Mouse (Mus musculus) fat pad, adult 2 months (tissue): ENCODE data around the gene Zfp287.
"Not testable (repeated sequence)": the region's sequence is repeated elsewhere in the genome, so short reads cannot be mapped to it uniquely, and the experiment has no call there.

Experiments
- DNase-seq: peaks from one replicate; pipeline ENCODE4 v3.0.0-alpha.2; 2011; ENCODE audit warnings: low read depth, low spot score; ENCODE audit errors: extremely low read depth

The Zfp287 gene

DNA sequence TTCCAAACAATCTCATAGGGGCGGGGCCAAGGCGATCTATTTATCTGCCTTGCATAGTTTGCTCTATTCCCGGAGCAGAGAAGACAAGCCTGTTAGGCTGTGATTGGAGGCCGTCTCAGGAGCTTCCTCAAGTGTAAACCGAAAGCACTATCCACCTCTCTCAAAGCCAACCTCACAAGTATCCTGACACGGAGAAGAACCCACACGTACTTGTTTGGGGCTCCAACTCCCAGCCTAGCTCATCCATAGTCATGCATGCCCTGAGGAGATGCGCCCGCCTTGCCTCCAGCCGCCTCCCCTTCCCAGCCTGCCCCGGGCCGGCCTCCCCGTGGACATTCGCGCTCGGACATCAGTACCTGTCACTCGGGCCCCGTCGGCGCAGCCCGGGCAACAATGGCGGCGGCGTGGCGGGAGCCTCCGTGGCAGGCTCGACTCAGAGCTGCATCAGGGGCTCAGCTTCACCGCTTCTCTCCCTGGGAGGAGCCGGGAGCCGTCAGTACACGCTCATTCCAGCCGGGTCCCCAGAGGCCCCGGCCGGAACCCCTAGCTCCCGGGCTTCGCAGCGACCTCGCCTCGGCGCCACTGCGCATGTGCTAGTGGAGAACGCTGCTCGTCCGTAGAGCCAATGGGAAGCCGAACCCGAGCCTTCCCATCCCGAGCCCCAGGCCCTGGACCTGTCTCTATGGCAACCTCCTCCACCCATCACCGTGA is at the start of gene Zfp287:
Gene Zfp287, minus strand, starts transcription at position 595 of the 711 bp plus-strand sequence.
- no peak for DNase-seq

DNA sequence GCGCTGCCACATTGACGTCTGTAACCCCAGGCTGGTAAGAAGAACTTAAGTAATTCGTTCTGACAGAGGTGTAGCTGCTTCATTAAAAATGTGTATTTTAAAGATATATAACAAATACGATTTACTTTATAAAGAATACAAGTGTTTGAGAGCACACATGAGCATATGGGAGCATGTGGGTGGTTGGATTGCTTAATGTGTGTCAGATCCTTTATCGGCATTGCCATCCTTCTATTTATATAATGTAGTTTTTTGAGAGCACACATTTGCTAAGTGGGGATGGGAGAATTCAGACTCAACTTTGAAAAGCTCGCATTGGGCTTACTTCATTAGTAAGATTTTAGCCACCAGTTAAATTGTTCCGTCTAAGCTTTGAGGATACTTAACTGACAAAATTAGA is 44.8 kb upstream of the Zfp287 start:
- no peak for DNase-seq

DNA sequence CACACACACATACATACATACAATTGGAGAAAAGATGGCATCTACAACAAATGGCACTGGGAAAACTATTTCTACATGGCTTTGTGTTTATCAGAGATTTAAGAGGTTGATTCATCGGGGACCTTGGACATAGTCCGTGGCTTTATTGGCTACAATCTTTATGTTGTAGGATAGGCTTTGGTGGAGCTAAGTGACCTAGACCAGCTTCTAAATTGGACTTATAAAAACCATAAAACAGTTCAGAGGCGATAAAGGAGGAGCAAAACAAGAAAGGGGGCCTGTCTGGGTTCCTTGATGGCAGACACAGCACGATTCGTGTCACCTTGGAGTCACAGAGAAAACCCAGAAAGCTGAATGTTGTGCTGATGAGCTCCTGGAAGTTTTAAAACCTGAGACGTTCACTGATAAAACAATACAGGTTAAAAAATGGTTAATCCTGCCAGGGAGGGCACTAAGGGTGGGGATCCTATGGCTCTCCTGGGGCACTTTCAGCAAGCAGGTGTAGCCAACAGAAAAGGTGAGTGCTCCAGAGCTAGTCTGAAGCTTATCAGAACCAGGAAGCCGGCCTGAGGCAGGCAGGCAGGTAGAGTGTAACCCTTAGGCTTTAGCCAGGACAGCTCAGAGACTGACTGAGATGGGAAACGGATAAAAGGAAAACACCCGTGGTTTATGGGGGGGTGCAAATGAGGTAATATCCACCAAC is 29.2 kb upstream of the Zfp287 start:
- no peak for DNase-seq

DNA sequence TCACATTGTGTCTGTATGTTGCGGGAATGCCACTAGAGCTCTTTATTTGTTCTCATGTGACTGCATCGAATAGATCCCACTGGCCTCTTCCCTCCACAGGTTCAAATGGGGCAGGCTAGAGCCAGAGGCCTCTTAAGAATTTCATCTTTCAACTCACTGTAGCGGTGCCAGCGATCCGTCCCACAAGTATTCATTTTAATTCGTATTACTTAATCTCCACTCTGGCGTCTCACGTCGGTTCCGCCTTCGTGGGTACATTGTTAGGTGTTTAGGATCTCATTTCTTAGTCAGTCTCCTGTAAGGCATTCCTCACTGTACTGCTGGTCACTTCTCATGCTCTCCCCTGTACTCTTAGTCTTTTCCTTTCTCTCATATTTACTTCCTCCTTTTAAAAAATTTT is 26.8 kb upstream of the Zfp287 start:
- DNase-seq = no peak

DNA sequence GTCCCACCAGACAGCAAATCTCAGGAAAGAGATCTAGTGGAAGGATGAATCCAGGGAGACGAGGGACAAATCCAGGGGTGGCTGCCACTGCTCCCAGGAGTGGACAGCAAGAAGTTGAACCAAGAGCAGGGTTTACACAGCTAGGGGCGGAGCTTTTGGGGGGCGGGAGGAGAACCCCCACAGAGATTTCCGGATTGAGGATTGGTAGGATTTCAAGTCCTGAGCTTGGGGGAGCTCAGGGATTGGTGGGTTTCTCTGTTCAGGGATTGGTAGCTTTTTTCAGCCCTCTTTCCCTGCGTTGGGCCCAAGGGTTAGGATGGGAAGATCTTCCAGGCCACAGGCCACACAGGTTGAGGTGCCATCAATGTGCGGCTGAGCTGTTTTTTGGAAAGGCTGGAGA is 26.2 kb upstream of the Zfp287 start:
- no peak for DNase-seq

DNA sequence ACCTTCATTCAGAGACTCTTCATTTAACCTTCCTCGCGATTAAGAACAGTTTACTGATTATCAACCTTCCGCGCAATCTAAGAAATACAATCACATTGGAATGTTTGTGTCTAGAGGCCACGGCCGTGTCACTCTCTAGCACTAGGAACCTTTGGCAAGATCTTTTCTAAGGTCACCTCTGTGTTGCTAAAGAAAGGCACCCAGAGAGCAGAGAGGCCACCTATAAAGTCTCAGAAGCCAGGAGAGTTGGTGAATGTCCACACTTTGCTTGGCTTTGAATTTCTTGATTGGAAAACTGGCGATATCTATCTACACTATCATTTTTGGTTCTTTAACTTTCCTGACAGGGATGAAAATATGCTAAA is 25.4 kb upstream of the Zfp287 start:
- DNase-seq = no peak

DNA sequence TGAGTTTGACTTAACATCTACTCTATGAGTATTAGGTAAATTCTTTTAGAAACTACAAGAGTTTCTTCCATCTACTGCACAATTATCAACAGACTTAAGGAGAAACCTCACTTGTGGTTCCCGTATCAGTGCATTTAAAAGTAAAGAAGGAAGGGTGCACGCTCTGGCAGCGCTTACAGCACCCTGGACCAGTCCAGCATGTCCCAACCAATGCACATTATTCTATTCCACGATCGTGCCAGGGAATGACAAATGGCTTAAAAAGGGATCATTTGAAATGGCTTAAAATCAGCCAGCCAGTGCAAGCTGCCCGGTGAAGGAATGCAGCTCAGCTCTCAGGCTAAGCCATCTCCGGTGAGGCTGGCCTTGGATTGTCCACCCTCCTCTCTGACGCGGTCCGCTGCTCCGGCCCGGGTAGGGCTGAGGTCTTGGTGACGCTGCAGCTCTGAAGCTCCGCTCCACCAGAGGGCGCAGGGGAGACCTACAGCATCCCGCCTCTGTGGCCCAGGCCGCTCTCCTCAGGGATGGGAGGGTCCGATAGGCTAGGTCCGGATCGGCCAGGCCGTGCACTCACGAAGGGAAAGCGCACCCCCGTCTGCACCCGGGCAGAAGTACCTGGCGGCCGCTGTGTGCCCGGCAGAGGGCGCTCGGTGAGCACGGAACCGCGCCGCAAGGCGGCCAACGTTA is 24.9 kb upstream of the Zfp287 start:
- peak; percentile 7 for DNase-seq

DNA sequence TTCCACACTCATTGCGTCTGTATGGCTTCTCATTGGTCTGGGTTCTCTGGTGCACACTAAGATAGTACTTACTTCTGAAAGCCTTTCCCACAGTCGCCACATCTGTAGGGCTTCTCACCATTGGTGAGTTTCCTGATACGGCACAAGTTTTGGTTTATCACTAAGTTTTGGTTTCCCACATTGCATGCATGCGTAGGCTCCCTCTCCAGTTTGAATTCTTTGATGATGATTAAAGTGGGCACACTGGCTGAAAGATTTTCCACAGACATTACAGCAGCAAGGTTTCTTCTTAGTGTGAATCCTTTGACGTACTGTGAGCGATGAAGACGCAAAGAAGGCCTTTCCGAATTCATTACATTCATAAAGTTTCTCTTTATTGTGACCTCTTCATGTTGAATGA is 21.1 kb upstream of the Zfp287 start, which contains the start of gene Gm10428:
Gene Gm10428, plus strand, starts transcription at position 321 of the 400 bp plus-strand sequence.
- no peak for DNase-seq

DNA sequence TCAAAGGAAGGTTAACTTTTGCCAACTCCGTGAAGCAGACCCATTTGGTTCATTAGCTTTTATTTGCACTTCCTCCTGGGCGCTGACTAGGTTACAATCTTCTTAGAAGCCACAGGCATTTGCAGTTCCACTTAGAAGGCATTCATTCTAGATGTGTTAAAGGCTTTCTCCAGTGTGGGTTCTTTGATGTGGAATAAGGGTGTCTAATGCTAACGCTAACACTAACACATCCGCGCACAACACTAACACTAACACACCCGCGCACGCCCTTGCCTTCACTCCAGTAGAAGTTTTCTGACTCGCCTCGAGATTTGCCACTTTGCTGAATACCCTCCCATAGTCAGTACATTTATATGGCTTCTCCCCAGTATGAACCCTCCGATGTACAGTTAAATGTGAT is 20.5 kb upstream of the Zfp287 start:
- DNase-seq = no peak

DNA sequence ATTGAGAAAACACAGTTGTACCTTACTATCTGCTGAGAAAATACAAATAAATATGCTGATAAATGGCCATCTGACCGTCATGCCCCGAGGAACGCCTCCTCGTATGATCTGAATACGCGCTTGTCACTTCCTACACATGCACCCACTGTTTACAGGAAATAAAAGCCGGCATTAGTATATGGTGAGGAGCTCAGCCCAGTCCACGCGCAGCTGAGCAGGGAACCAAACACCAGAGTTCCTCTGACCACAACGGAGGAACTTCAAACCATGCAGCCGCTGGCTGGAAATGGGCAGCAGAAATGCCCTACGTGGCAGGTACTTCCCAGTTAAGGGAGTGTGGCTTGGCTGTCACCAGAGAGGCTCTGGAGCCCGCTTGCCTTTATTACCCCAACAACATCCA is 17.7 kb upstream of the Zfp287 start:
- not testable (repeated sequence) for DNase-seq

DNA sequence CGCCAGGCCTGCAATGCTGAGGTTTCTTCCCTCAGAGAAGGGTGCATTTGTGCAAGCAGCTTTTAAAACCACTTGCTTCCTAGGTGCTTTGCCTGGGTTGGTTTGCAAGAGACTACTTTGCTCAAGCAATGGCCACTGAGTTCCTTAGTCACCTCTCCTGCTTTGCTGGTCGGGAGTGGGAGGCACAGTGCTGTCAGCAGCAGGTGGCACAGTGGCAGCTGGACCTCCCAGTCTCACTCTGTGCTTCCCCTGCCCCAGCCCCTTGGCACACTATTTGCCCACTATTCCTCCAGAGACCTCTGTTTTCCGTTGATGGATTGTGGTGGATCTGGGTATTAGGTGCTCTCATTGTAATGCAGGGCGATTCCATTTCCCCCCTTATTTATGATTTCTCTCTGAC is 16.4 kb upstream of the Zfp287 start:
- no peak for DNase-seq

DNA sequence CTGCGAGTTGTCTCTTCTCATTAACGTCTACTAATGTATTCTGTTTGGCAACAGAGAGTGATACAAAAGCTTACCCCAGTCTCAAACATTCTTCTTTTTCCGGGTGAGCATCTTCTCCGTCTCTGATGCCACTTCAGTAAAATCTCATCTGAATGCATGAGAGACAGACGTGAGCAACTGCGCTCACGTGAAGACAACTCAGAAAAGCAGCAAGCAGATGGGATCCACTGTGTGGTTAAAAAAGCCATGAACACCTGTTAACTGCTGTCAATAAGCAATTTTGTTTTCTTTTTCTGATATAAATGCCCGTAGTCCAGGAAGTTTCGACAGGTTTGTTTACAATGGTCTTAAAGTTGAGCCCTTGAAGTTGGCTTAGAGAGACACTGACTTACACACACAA is 15.5 kb upstream of the Zfp287 start:
- no peak for DNase-seq

DNA sequence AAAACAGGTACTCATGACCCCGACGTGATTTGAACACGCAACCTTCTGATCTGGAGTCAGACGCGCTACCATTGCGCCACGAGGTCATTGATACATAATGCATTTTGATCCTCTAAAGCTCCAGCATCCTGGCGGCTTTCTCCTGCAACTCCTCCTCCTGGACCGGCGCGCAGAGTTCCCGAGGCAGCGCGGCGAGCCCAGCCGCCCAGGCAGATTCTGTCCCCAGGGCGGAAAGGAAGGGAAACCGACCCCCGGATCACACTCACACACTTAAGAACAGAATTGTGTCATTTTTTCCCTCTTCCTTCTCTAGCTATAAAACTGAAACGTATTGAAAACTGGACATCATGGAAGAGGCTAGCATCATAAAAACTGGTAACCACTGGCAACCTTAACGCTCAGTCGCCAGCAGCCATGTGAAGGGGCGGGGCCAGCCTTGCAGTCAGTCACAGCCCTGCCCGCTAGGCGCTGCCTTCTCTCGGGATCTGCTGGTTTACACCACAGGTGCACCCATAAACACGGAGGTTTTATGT is 14.4 kb upstream of the Zfp287 start:
- no peak for DNase-seq

DNA sequence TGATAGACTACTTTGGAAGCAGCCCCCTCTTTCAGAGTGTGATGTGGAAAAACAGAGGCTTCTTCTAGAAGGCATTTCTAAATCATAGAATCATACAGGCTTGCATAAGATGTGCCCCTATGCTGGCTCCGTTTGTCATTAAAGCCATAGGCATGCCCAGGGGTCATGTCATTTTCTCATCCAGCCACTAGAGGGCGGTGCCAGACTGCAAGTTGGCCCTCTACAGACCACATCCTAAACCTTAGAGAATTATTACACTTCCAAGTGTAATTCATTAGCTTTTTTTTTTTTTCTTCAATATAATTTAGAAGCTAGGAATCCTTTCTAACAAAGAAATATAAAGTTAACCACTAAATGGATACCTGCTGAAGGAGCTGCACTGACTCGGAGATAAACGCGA is 12.4 kb upstream of the Zfp287 start:
- DNase-seq = no peak

DNA sequence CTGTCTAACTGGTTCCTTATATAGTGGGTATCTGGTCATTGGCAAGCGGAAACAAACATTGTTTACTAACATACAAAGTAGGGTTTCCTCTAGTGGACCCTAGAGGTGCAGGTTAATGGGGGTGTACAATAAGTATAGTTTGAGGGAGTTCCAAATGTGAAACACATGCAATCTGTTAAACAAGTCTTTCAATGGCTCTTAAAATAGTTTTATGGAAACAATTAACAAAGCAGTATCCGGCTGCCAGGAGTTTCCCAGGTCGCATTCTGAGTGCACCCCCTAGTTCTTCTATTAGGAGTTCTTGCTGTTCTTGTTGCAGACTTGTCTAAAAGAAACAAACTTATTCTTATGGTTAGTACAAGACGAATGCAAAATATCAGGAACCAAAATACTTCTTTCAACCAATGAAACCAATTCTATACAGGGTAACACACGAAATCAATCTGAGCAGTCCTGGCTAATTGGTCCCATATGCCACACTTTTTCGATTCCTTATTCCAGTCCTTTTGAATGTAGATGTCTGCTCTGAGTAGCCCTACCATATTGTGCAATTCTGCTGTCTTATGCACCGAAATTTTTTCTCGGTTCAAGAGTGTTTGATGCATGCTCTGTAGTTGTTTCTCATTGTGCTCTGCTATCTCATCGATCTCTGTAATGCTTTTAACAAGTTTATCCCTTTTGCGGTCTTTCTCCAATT is 10.7 kb upstream of the Zfp287 start:
- no peak for DNase-seq

DNA sequence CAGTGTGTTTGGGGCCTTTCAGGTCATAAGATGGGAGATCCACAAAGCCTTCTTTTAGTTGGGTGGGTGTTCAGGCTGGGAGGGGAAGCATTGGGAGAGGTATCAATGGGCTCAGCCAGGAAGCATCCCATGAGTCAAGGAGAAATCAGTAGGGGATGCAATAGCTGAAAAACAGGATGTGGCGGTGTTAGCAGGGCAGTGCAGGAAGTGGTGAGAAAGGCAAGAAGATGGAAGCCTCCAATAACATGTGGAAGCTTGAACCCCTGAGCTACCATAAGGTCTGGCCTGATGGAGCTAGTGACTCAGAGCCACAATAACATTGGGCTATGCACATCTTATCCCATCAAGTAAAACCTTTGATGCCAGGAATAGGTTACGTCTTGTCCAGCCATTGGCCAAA is 9.5 kb upstream of the Zfp287 start:
- no peak for DNase-seq

DNA sequence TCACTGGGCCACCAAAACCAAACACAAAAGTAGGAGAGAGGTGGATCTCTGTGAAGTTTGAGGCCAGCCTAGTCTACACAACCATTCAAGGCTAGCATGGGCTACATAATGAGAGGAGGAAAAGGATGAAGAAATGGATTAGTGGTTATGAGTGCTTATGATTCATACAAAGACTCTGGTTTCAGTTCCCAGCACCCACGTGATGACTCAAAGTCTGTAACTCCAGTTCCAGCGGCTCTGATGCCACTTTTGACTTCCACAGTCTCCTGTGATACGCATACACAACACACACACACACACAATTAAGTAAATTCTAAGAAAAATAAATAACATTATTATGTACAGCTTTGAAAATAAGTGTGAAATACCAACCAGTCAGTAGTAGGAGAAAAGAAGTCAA is 960 bp upstream of the Zfp287 start:
- no peak for DNase-seq

DNA sequence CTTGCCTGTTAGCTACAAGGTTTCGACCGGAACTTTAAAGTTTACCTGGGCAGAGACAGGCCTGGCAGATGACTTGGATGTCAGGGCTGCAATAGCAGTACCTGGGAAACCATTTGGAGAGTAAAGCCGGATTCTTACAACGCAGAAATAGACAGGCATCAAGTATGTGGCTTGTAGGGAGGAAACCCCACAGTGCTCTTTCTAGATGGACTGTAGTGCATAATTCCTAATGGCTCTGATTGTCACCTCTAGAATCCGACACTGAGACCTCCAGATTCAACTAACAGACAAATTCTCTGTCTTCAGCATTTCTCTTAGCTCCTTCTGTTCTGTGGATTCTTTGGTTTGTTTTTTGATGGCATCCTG is 300 bp upstream of the Zfp287 start:
- DNase-seq = no peak

DNA sequence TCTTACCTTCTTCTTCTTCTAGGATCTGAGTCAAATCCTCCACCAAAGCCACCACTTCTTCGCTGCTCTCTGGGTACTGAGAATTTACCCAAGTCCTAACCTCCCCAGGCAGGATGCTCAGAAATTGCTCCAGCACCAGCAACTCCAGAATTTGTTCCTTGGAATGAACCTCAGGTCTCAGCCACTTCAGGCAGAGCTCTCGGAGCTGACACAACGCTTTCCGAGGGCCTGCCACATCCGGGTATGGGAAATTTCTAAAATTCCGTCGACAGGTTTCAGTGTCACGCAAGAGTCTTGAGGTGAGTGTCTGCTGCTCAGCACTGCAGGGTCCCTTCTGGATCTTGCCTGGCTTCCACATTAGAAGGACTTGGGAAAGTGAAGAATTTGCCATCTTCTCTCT is 3.4 kb downstream of the Zfp287 start:
- DNase-seq = no peak

DNA sequence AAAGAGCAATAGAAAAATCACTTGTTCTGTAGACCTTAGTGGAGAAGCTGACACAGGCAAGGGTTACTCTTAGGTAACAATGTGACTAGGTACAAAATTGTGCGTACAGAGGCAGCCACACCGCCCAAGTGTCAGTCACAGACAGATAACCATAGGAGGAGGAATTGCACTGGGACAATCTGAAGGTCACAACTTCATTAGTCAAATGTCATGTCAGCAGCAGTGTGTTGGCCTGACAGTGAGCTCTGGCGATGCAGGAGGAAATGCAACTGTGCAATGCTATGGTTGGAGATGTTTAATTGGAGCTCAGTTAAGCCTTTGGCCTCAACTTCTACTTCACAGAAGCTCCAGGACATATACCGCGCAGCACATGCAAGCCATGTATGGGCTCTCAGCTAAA is 21.0 kb downstream of the Zfp287 start:
- DNase-seq = no peak

DNA sequence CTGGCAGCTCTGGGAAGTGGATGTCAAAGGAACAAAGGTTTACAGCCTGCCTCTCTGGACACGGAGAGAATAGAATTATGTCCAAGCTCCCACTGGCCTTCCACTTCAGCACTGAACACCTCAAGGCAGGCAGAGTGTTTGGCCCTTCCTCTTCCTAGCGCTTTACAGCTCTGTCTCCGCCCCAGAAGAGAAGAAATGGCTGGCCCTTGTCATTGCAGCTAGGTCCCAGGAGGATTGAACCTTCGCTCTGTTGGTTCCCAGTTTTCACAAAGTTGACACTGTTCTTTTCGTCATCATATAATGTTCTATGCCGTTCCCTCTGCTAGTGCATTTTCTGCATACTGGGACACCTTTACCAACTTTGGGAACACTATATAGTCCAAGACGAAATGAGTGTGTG is 23.5 kb downstream of the Zfp287 start:
- DNase-seq = no peak
